Comparison of ENCODE assay signal across 9 mouse cellular contexts in the genomic region with DNA sequence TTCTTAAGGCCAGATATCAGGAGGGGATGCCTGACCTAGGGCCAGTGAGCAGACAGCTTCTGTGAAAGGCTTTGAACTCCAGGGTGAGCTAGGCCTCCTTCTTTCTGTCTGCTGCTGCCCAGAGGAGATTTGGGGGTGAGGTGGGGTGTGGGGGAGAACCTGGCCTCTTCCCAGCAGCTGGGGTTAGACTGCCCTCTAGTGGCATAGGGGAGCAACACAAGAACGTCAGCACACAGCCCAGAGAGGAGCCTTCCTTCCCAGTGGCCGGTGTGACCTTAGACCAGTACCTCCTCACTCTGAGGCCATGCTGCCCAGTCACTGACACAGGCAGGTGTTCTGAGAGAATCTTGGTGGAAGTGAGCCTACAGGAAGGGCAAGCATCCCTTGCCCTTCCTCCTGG. TPM values are rescaled to one million over a fixed set of nuclear protein-coding genes. Genes with fewer than 3 reads are reported as not detected.
DNase-seq lines count a peak whose midpoint lies in the region; ATAC-seq and TF ChIP-seq lines count a peak whose summit lies in the region.
"Had no signal": no experiment of that assay in that cellular context is flagged by ENCODE, and none has a peak within 500 bp of the region (broad histone marks: within the 10 kb centered on the region; RNA-seq: fewer than 3 reads in every experiment).

No protein-coding gene starts in this region.

- H3K9me3 ChIP-seq in forebrain, postnatal 0 days (ENCODE audit: low read length) = no peaks in the 10 kb centered on the region
- H3K9me3 ChIP-seq in forebrain, embryonic 13.5 days (replicated peaks) = no peaks in the 10 kb centered on the region
- H3K9me3 ChIP-seq in hindbrain, embryonic 13.5 days = no peaks in the 10 kb centered on the region
- no peaks in the 10 kb centered on the region for H3K9me3 ChIP-seq in stomach, postnatal 0 days (ENCODE audit: control insufficient read depth, low read length)
- H3K9me3 ChIP-seq: heart, embryonic 15.5 days had no signal

- no peaks in the 10 kb centered on the region for H3K27me3 ChIP-seq in forebrain, postnatal 0 days (ENCODE audit: insufficient read depth, low read length)
- peaks cover 10% of the 10 kb centered on the region; the same call in 1 of the 2 replicates for H3K27me3 ChIP-seq in forebrain, embryonic 13.5 days
- peaks cover 50% of the 10 kb centered on the region for H3K27me3 ChIP-seq in hindbrain, embryonic 13.5 days
- H3K27me3 ChIP-seq in stomach, postnatal 0 days (ENCODE audit: control insufficient read depth, insufficient read depth, low read length) = peaks cover 9% of the 10 kb centered on the region; the same call in 1 of the 2 replicates

- 0% methylated on average over 2 of the region's 2 CpGs for WGBS in forebrain, postnatal 0 days
- 5% methylated on average over 2 of the region's 2 CpGs for WGBS in forebrain, embryonic 13.5 days
- 15% methylated on average over 2 of the region's 2 CpGs for WGBS in hindbrain, embryonic 13.5 days
- 4% methylated on average over 2 of the region's 2 CpGs for WGBS in stomach, postnatal 0 days

- no peak overlapping the region for H3K4me3 ChIP-seq in forebrain, postnatal 0 days (ENCODE audit: low read depth, low read length)
- H3K4me3 ChIP-seq in forebrain, embryonic 13.5 days = no peak overlapping the region
- H3K4me3 ChIP-seq in hindbrain, embryonic 13.5 days = no peak overlapping the region
- no peak overlapping the region for H3K4me3 ChIP-seq in stomach, postnatal 0 days (ENCODE audit: low read depth, low read length)
- H3K4me3 ChIP-seq: heart, embryonic 15.5 days had no signal

- no peak for TF ChIP-seq EP300 in stomach, postnatal 0 days (optimal IDR thresholded peaks at IDR 0.05)

- peak; percentile 77 for DNase-seq in forebrain, postnatal 0 days
- DNase-seq in ovary, postnatal 36 days (ENCODE audit: low spot score) = peak; percentile 42
- no peak for DNase-seq in ovary, adult 18-20 months (ENCODE audit: low spot score)
- peak; percentile 61 to 76 for DNase-seq in cerebellum, adult 18-20 months
- peak; percentile 22 for DNase-seq in lung, postnatal 25 days (ENCODE audit: low spot score)
- DNase-seq in stomach, postnatal 0 days (ENCODE audit: low spot score) = peak; percentile 61

- peak; percentile 92 for TF ChIP-seq CTCF in forebrain, postnatal 0 days (IDR thresholded peaks at IDR 0.05; ENCODE audit: low read depth)
- peak; percentile 82 for TF ChIP-seq CTCF in stomach, postnatal 0 days (IDR thresholded peaks at IDR 0.05; ENCODE audit: low read depth)

- no peak for ATAC-seq in forebrain, postnatal 0 days
- ATAC-seq in forebrain, embryonic 13.5 days = no peak
- no peak for ATAC-seq in hindbrain, embryonic 13.5 days (ENCODE audit: low FRiP score)
- ATAC-seq in stomach, postnatal 0 days (ENCODE audit: low FRiP score, low TSS enrichment) = no peak

- H3K27ac ChIP-seq in forebrain, postnatal 0 days (ENCODE audit: low read depth, low read length) = no peak overlapping the region
- no peak overlapping the region for H3K27ac ChIP-seq in forebrain, embryonic 13.5 days
- peak overlapping the region; percentile 56; the same call in 1 of the 2 replicates for H3K27ac ChIP-seq in hindbrain, embryonic 13.5 days
- H3K27ac ChIP-seq in stomach, postnatal 0 days (replicated peaks) = no peak overlapping the region
- H3K27ac ChIP-seq: heart, embryonic 15.5 days had no signal

- peaks cover 15% of the 10 kb centered on the region; the same call in 1 of the 2 replicates for H3K4me1 ChIP-seq in forebrain, postnatal 0 days (ENCODE audit: insufficient read depth)
- peaks cover 50% of the 10 kb centered on the region for H3K4me1 ChIP-seq in forebrain, embryonic 13.5 days
- H3K4me1 ChIP-seq in hindbrain, embryonic 13.5 days (replicated peaks) = peaks cover 50% of the 10 kb centered on the region
- no peaks in the 10 kb centered on the region for H3K4me1 ChIP-seq in stomach, postnatal 0 days (replicated peaks; ENCODE audit: control insufficient read depth, insufficient read depth)

- H3K4me2 ChIP-seq in forebrain, postnatal 0 days (ENCODE audit: low read depth) = no peak overlapping the region
- H3K4me2 ChIP-seq in forebrain, embryonic 13.5 days = no peak overlapping the region
- H3K4me2 ChIP-seq in hindbrain, embryonic 13.5 days = no peak overlapping the region
- no peak overlapping the region for H3K4me2 ChIP-seq in stomach, postnatal 0 days (replicated peaks; ENCODE audit: low read depth)
- H3K4me2 ChIP-seq: heart, embryonic 15.5 days had no signal

- H3K9ac ChIP-seq in forebrain, postnatal 0 days = no peak overlapping the region
- no peak overlapping the region for H3K9ac ChIP-seq in forebrain, embryonic 13.5 days
- no peak overlapping the region for H3K9ac ChIP-seq in hindbrain, embryonic 13.5 days
- H3K9ac ChIP-seq in stomach, postnatal 0 days (ENCODE audit: low read length) = no peak overlapping the region
- H3K9ac ChIP-seq: heart, embryonic 15.5 days had no signal

- no peaks in the 10 kb centered on the region for H3K36me3 ChIP-seq in forebrain, postnatal 0 days (ENCODE audit: insufficient read depth)
- no peaks in the 10 kb centered on the region for H3K36me3 ChIP-seq in forebrain, embryonic 13.5 days (ENCODE audit: poor library complexity, severe bottlenecking)
- no peaks in the 10 kb centered on the region for H3K36me3 ChIP-seq in hindbrain, embryonic 13.5 days
- no peaks in the 10 kb centered on the region for H3K36me3 ChIP-seq in stomach, postnatal 0 days (ENCODE audit: control insufficient read depth, insufficient read depth, low read length)
- H3K36me3 ChIP-seq: heart, embryonic 15.5 days had no signal

RNA-seq across cellular contexts. Expression of a gene that starts 10.4 kb away (rescaled TPM):
- total RNA-seq in forebrain, postnatal 0 days (2014; rRNA removed) = 0.19 TPM in 1 of 2 replicates, not detected in the other
- 0.21 and 0.25 TPM in 2 replicates for polyA plus RNA-seq in forebrain, postnatal 0 days (2015; fragmentation: Nextera tagmentation; extraction: Ambion mirVana)
- 0.18 and 0.26 TPM in 2 replicates for polyA plus RNA-seq in forebrain, embryonic 13.5 days (2015; fragmentation: Nextera tagmentation; extraction: Ambion mirVana)
- 0.22 and 0.32 TPM in 2 replicates for polyA plus RNA-seq in hindbrain, embryonic 13.5 days (2015; fragmentation: Nextera tagmentation; extraction: Ambion mirVana)
- 19.4 and 27.0 TPM in 2 replicates for polyA plus RNA-seq in stomach, postnatal 0 days (2015; fragmentation: Nextera tagmentation; extraction: Ambion mirVana)

RNA-seq across cellular contexts. Expression of a gene that starts 42.9 kb away (rescaled TPM):
- total RNA-seq in forebrain, postnatal 0 days (2014; rRNA removed) = 0.69 TPM in 1 of 2 replicates, not detected in the other
- polyA plus RNA-seq in forebrain, postnatal 0 days (2015; fragmentation: Nextera tagmentation; extraction: Ambion mirVana) = 0.16 TPM in 1 of 2 replicates, not detected in the other
- polyA plus RNA-seq in forebrain, embryonic 13.5 days (2015; fragmentation: Nextera tagmentation; extraction: Ambion mirVana) = 0.31 TPM in 1 of 2 replicates, not detected in the other
- 0.29 and 0.70 TPM in 2 replicates for polyA plus RNA-seq in hindbrain, embryonic 13.5 days (2015; fragmentation: Nextera tagmentation; extraction: Ambion mirVana)
- 0.36 and 2.0 TPM in 2 replicates for polyA plus RNA-seq in stomach, postnatal 0 days (2015; fragmentation: Nextera tagmentation; extraction: Ambion mirVana)
- polyA plus RNA-seq: heart, embryonic 15.5 days had no signal

RNA-seq across cellular contexts. Expression of a gene that starts 52.7 kb away (rescaled TPM):
- 1.2 and 5.0 TPM in 2 replicates for total RNA-seq in forebrain, postnatal 0 days (2014; rRNA removed)
- polyA plus RNA-seq in forebrain, postnatal 0 days (2015; fragmentation: Nextera tagmentation; extraction: Ambion mirVana) = 11.9 and 12.0 TPM in 2 replicates
- 11.9 and 12.3 TPM in 2 replicates for polyA plus RNA-seq in forebrain, embryonic 13.5 days (2015; fragmentation: Nextera tagmentation; extraction: Ambion mirVana)
- 10.9 and 12.0 TPM in 2 replicates for polyA plus RNA-seq in hindbrain, embryonic 13.5 days (2015; fragmentation: Nextera tagmentation; extraction: Ambion mirVana)
- 9.1 and 9.3 TPM in 2 replicates for polyA plus RNA-seq in stomach, postnatal 0 days (2015; fragmentation: Nextera tagmentation; extraction: Ambion mirVana)

RNA-seq across cellular contexts. Expression of a gene that starts 52.8 kb away (rescaled TPM):
- 373 and 393 TPM in 2 replicates for total RNA-seq in forebrain, postnatal 0 days (2014; rRNA removed)
- 440 and 452 TPM in 2 replicates for polyA plus RNA-seq in forebrain, postnatal 0 days (2015; fragmentation: Nextera tagmentation; extraction: Ambion mirVana)
- 612 and 636 TPM in 2 replicates for polyA plus RNA-seq in forebrain, embryonic 13.5 days (2015; fragmentation: Nextera tagmentation; extraction: Ambion mirVana)
- 495 and 508 TPM in 2 replicates for polyA plus RNA-seq in hindbrain, embryonic 13.5 days (2015; fragmentation: Nextera tagmentation; extraction: Ambion mirVana)
- 230 and 233 TPM in 2 replicates for polyA plus RNA-seq in stomach, postnatal 0 days (2015; fragmentation: Nextera tagmentation; extraction: Ambion mirVana)

Comparison
In these comparisons a context has a peak if more than half of its experiments do, and no peak if none do; other contexts are left out.
1. RNA of a gene that starts 10.4 kb away (polyA plus RNA-seq): 19.4 to 27.0 TPM in stomach, postnatal 0 days; 0.22 to 0.32 TPM in hindbrain, embryonic 13.5 days, 0.18 to 0.26 TPM in forebrain, embryonic 13.5 days and 0.21 to 0.25 TPM in forebrain, postnatal 0 days; every median in the first group is over 10 times any median in the second.